Mouse (Mus musculus): ENCODE results near the gene Slc1a2.

The Slc1a2 gene

GRCm38 (mm10) chr2:102658163-102658660, at the start of gene Slc1a2:
Slc1a2 (plus strand) TSS chr2:102658659.
- in situ Hi-C loops (cut with MboI, MseI), result no loop called here

- in situ Hi-C loops (cut with MboI, MseI), result no loop called here
Observed at GRCm38 (mm10) chr2:102610485-102610884, 48.0 kb upstream of the Slc1a2 start.

- in situ Hi-C loops (cut with MboI, MseI), result no loop called here
Observed at GRCm38 (mm10) chr2:102616637-102617036, 41.8 kb upstream of the Slc1a2 start.

GRCm38 (mm10) chr2:102620744-102621429, 37.6 kb upstream of the Slc1a2 start:
- in situ Hi-C loops (cut with MboI, MseI), result no loop called here

GRCm38 (mm10) chr2:102622176-102622575, 36.3 kb upstream of the Slc1a2 start:
- in situ Hi-C loops (cut with MboI, MseI), result no loop called here

- in situ Hi-C loops (cut with MboI, MseI), result no loop called here
Observed at GRCm38 (mm10) chr2:102622943-102623342, 35.5 kb upstream of the Slc1a2 start.

GRCm38 (mm10) chr2:102624538-102624937, 33.9 kb upstream of the Slc1a2 start:
- in situ Hi-C loops (cut with MboI, MseI), result no loop called here

- in situ Hi-C loops (cut with MboI, MseI), result no loop called here
Observed at GRCm38 (mm10) chr2:102632361-102632760, 26.1 kb upstream of the Slc1a2 start.

GRCm38 (mm10) chr2:102634010-102634409, 24.4 kb upstream of the Slc1a2 start:
- in situ Hi-C loops (cut with MboI, MseI), result no loop called here

GRCm38 (mm10) chr2:102635523-102636060, 22.9 kb upstream of the Slc1a2 start:
- in situ Hi-C loops (cut with MboI, MseI), result no loop called here

GRCm38 (mm10) chr2:102636116-102636600, 22.3 kb upstream of the Slc1a2 start:
- in situ Hi-C loops (cut with MboI, MseI), result no loop called here

- in situ Hi-C loops (cut with MboI, MseI), result no loop called here
Observed at GRCm38 (mm10) chr2:102638140-102638539, 20.3 kb upstream of the Slc1a2 start.

GRCm38 (mm10) chr2:102638690-102639089, 19.8 kb upstream of the Slc1a2 start:
- in situ Hi-C loops (cut with MboI, MseI), result no loop called here

- in situ Hi-C loops (cut with MboI, MseI), result loop anchor here (10.0 kb wide), 2 partner anchors 394 to 1826 kb away; no protein-coding TSS in a partner anchor
Observed at GRCm38 (mm10) chr2:102648845-102649500, 9.5 kb upstream of the Slc1a2 start.

GRCm38 (mm10) chr2:102650322-102650721, 8.1 kb upstream of the Slc1a2 start:
- in situ Hi-C loops (cut with MboI, MseI), result no loop called here

GRCm38 (mm10) chr2:102655966-102656725, 2.3 kb upstream of the Slc1a2 start:
- in situ Hi-C loops (cut with MboI, MseI), result no loop called here

- in situ Hi-C loops (cut with MboI, MseI), result no loop called here
Observed at GRCm38 (mm10) chr2:102657726-102658125, 733 bp upstream of the Slc1a2 start.

- in situ Hi-C loops (cut with MboI, MseI), result no loop called here
Observed at GRCm38 (mm10) chr2:102658661-102659520, 432 bp downstream of the Slc1a2 start.

GRCm38 (mm10) chr2:102659521-102659830, 1.0 kb downstream of the Slc1a2 start:
- in situ Hi-C loops (cut with MboI, MseI), result no loop called here

- in situ Hi-C loops (cut with MboI, MseI), result no loop called here
Observed at GRCm38 (mm10) chr2:102661052-102661451, 2.6 kb downstream of the Slc1a2 start.

GRCm38 (mm10) chr2:102662911-102663310, 4.5 kb downstream of the Slc1a2 start:
- in situ Hi-C loops (cut with MboI, MseI), result no loop called here

Measured in T-helper 2 cell (primary cell).